Mouse (Mus musculus) gastrocnemius, postnatal 36 days (tissue): Measurements from ENCODE around the gene Ror1. TPM values are rescaled to one million over a fixed set of nuclear protein-coding genes. Genes with fewer than 3 reads are reported as not detected.
A peak's percentile ranks its signal among the peaks of the same experiment; 100 is the strongest.

Experiments used
- DNase-seq, 2 experiments: peaks; one replicate each; pipeline ENCODE4 v3.0.0; 2022
- intact Hi-C: fragments of 180-260 bp; cut with DNase I; formaldehyde crosslinking; loops from one replicate; pipeline ENCODE4 v1.15.1; 2025
- total RNA-seq, 2 experiments: library from RNA; stranded (reverse); gene quantifications; 2 replicates each; pipeline ENCODE4 v1.2.3; 2021

Gene Ror1
- total RNA-seq, 2 experiments from 2014 or later = 1.2 to 1.7 TPM

GRCm38 (mm10) chr4:100108551-100108950, 13.0 kb downstream of the Ror1 start:
- intact Hi-C loops = no loop called here
- no peak for DNase-seq

- intact Hi-C loops = no loop called here
- no peak for DNase-seq
Observed at GRCm38 (mm10) chr4:100114148-100114547, 18.6 kb downstream of the Ror1 start.

GRCm38 (mm10) chr4:100116366-100116765, 20.8 kb downstream of the Ror1 start:
- intact Hi-C loops = no loop called here
- DNase-seq = no peak

GRCm38 (mm10) chr4:100118676-100119075, 23.1 kb downstream of the Ror1 start:
- intact Hi-C loops = no loop called here
- no peak for DNase-seq

GRCm38 (mm10) chr4:100119431-100119830, 23.8 kb downstream of the Ror1 start:
- no peak for DNase-seq
- intact Hi-C loops = no loop called here

GRCm38 (mm10) chr4:100120547-100120946, 25.0 kb downstream of the Ror1 start:
- intact Hi-C loops = no loop called here
- DNase-seq = no peak

- no peak for DNase-seq
- intact Hi-C loops = no loop called here
Observed at GRCm38 (mm10) chr4:100122436-100122835, 26.8 kb downstream of the Ror1 start.

- no peak for DNase-seq
- intact Hi-C loops = no loop called here
Observed at GRCm38 (mm10) chr4:100123519-100123918, 27.9 kb downstream of the Ror1 start.

- intact Hi-C loops = no loop called here
Observed at GRCm38 (mm10) chr4:100124056-100124455, 28.5 kb downstream of the Ror1 start.

GRCm38 (mm10) chr4:100124935-100125334, 29.3 kb downstream of the Ror1 start:
- DNase-seq = no peak
- intact Hi-C loops = no loop called here

More at GRCm38 (mm10) chr4:100124056-100124455, 28.5 kb downstream of the Ror1 start:
- DNase-seq = no peak

- DNase-seq = no peak
- intact Hi-C loops = no loop called here
Observed at GRCm38 (mm10) chr4:100126531-100127310, 31.1 kb downstream of the Ror1 start.

- intact Hi-C loops = no loop called here
- DNase-seq = no peak
Observed at GRCm38 (mm10) chr4:100128026-100128922, 32.7 kb downstream of the Ror1 start.

- intact Hi-C loops = no loop called here
Observed at GRCm38 (mm10) chr4:100129201-100129600, 33.6 kb downstream of the Ror1 start.

GRCm38 (mm10) chr4:100130771-100131475, 35.3 kb downstream of the Ror1 start:
- DNase-seq = peak in 1 of 2 experiments; percentile 25
- intact Hi-C loops = no loop called here

More at GRCm38 (mm10) chr4:100129201-100129600, 33.6 kb downstream of the Ror1 start:
- DNase-seq = no peak

- intact Hi-C loops = no loop called here
Observed at GRCm38 (mm10) chr4:100131488-100131887, 35.9 kb downstream of the Ror1 start.

GRCm38 (mm10) chr4:100132261-100132660, 36.7 kb downstream of the Ror1 start:
- no peak for DNase-seq
- intact Hi-C loops = no loop called here

More at GRCm38 (mm10) chr4:100131488-100131887, 35.9 kb downstream of the Ror1 start:
- no peak for DNase-seq

- DNase-seq = no peak
- intact Hi-C loops = no loop called here
Observed at GRCm38 (mm10) chr4:100136046-100136445, 40.5 kb downstream of the Ror1 start.

- DNase-seq = no peak
- intact Hi-C loops = no loop called here
Observed at GRCm38 (mm10) chr4:100137102-100137835, 41.7 kb downstream of the Ror1 start.

GRCm38 (mm10) chr4:100141626-100142025, 46.0 kb downstream of the Ror1 start:
- no peak for DNase-seq
- intact Hi-C loops = no loop called here

GRCm38 (mm10) chr4:100144744-100145143, 49.2 kb downstream of the Ror1 start:
- no peak for DNase-seq
- intact Hi-C loops = no loop called here
